Mouse (Mus musculus) stomach, postnatal 0 days (tissue): ENCODE measurements around the gene Gpatch2l. TPM values are rescaled to one million over a fixed set of nuclear protein-coding genes. Genes with fewer than 3 reads are reported as not detected.

ENCODE experiments used
- ATAC-seq: fragments of 200-750 bp; cut with Nextera tagmentation; 2 replicates; pipeline ENCODE4 v1.8.0; 2017; ENCODE audit not compliant: low FRiP score, low TSS enrichment
- DNase-seq: peaks from one replicate; pipeline ENCODE4 v3.0.0-alpha.2; 2016; ENCODE audit warnings: low spot score
- H3K27ac ChIP-seq: fragments of 300-500 bp; sonication (generic); replicated peaks from 2 replicates; pipeline ENCODE4 v1.5.1; 2014; ENCODE audit warnings: mild to moderate bottlenecking, control low read depth
- H3K27me3 ChIP-seq: fragments of 300-500 bp; sonication (generic); 2 replicates; pipeline ENCODE4 v1.6.1; 2014; ENCODE audit warnings: low read length; ENCODE audit not compliant: control insufficient read depth, insufficient read depth
- H3K36me3 ChIP-seq: fragments of 300-500 bp; sonication (generic); 2 replicates; pipeline ENCODE4 v1.6.1; 2014; ENCODE audit warnings: low read length, mixed read lengths; ENCODE audit not compliant: control insufficient read depth, insufficient read depth
- H3K4me1 ChIP-seq: fragments of 300-500 bp; sonication (generic); replicated peaks from 2 replicates; pipeline ENCODE4 v1.6.1; 2014; ENCODE audit warnings: antibody characterized with exemption; ENCODE audit not compliant: control insufficient read depth, insufficient read depth
- H3K4me2 ChIP-seq: fragments of 300-500 bp; sonication (generic); replicated peaks from 2 replicates; pipeline ENCODE4 v1.6.1; 2014; ENCODE audit warnings: low read depth, mild to moderate bottlenecking, control low read depth, moderate library complexity
- H3K4me3 ChIP-seq: fragments of 300-500 bp; sonication (generic); 2 replicates; pipeline ENCODE4 v1.5.1; 2014; ENCODE audit warnings: low read depth, low read length, control low read depth
- H3K9ac ChIP-seq: fragments of 300-500 bp; sonication (generic); 2 replicates; pipeline ENCODE4 v1.6.1; 2014; ENCODE audit warnings: mild to moderate bottlenecking, low read length, control low read depth, mixed read lengths
- H3K9me3 ChIP-seq: fragments of 300-500 bp; sonication (generic); 2 replicates; pipeline ENCODE4 v1.6.1; 2016; ENCODE audit warnings: low read length; ENCODE audit not compliant: control insufficient read depth
- CTCF ChIP-seq: IDR thresholded peaks from 2 replicates; pipeline ENCODE4 v1.5.1; 2016; ENCODE audit warnings: antibody characterized with exemption, low read depth, mild to moderate bottlenecking, moderate library complexity
- EP300 ChIP-seq: optimal IDR thresholded peaks from 2 replicates; pipeline ENCODE3; 2016; ENCODE audit warnings: antibody characterized with exemption
- WGBS: fragments of 180-500 bp; shearing (Covaris S2); extraction: QIAGEN DNeasy Blood & Tissue Kit; methylation state at CpG from one replicate; pipeline ENCODE4 v1.1.7; 2014; 5-methylcytosine and 5-hydroxymethylcytosine counted together
- polyA plus RNA-seq: library from polyadenylated mRNA; unstranded; fragments of >200 nt; fragmentation: Nextera tagmentation; extraction: Ambion mirVana; gene quantifications from 2 replicates; pipeline ENCODE4 v1.2.1, GENCODE M21; 2015

Gpatch2l gene
- polyA plus RNA-seq, 1 experiment from 2014 or later = 6.8 TPM

- peaks cover 14% of the 10 kb centered on the region; the same call in 1 of the 2 replicates for H3K36me3 ChIP-seq
- TF ChIP-seq EP300 (no peak), CTCF (no peak)
- no peaks in the 10 kb centered on the region; the same call in 1 of the 2 replicates for H3K4me1 ChIP-seq
- H3K9me3 ChIP-seq = no peaks in the 10 kb centered on the region
- no peak for ATAC-seq
- no peak for DNase-seq
- no peak overlapping the region for H3K4me3 ChIP-seq
- no peak overlapping the region for H3K4me2 ChIP-seq
- H3K27me3 ChIP-seq = no peaks in the 10 kb centered on the region
- no peak overlapping the region for H3K27ac ChIP-seq
- H3K9ac ChIP-seq = no peak overlapping the region
- WGBS = 77% methylated on average over 9 of the region's 9 CpGs
These were observed 30.0 kb downstream of the Gpatch2l start for GRCm38 (mm10) chr12:86271626-86272025.

- Histone ChIP-seq H3K9ac (no peak overlapping the region), H3K4me1 (no peaks in the 10 kb centered on the region; the same call in 1 of the 2 replicates), H3K4me3 (no peak overlapping the region), H3K36me3 (peaks cover 10% of the 10 kb centered on the region; the same call in 1 of the 2 replicates), H3K9me3 (no peaks in the 10 kb centered on the region), H3K27me3 (no peaks in the 10 kb centered on the region), H3K4me2 (no peak overlapping the region), H3K27ac (no peak overlapping the region)
- ATAC-seq = no peak
- TF ChIP-seq EP300 = no peak
- no peak for TF ChIP-seq CTCF
- no peak for DNase-seq
- 68% methylated on average over 2 of the region's 2 CpGs for WGBS
These were observed 32.6 kb downstream of the Gpatch2l start for GRCm38 (mm10) chr12:86274246-86274645.

GRCm38 (mm10) chr12:86275731-86276130, 34.1 kb downstream of the Gpatch2l start:
- Histone ChIP-seq H3K4me1 (no peaks in the 10 kb centered on the region; the same call in 1 of the 2 replicates), H3K9me3 (no peaks in the 10 kb centered on the region), H3K9ac (no peak overlapping the region), H3K4me3 (no peak overlapping the region), H3K4me2 (no peak overlapping the region), H3K36me3 (0 out of 2 replicates have a peak, but pooled peaks cover 5% of the 10 kb centered on the region), H3K27ac (no peak overlapping the region), H3K27me3 (no peaks in the 10 kb centered on the region)
- 53% methylated on average over 3 of the region's 3 CpGs for WGBS
- no peak for TF ChIP-seq EP300
- no peak for TF ChIP-seq CTCF
- ATAC-seq = no peak
- no peak for DNase-seq

GRCm38 (mm10) chr12:86276463-86276862, 34.8 kb downstream of the Gpatch2l start:
- 69% methylated on average over 2 of the region's 2 CpGs for WGBS
- no peak for ATAC-seq
- TF ChIP-seq EP300 (no peak), CTCF (no peak)

GRCm38 (mm10) chr12:86276895-86277294, 35.2 kb downstream of the Gpatch2l start:
- 61% methylated on average over 5 of the region's 5 CpGs for WGBS
- no peak overlapping the region for H3K4me2 ChIP-seq
- no peak overlapping the region for H3K27ac ChIP-seq
- H3K9me3 ChIP-seq = no peaks in the 10 kb centered on the region
- TF ChIP-seq CTCF (no peak), EP300 (no peak)
- 0 out of 2 replicates have a peak, but pooled peaks cover 5% of the 10 kb centered on the region for H3K36me3 ChIP-seq
- H3K9ac ChIP-seq = no peak overlapping the region
- H3K4me3 ChIP-seq = no peak overlapping the region
- no peak for ATAC-seq
- no peaks in the 10 kb centered on the region for H3K27me3 ChIP-seq
- no peaks in the 10 kb centered on the region; the same call in 1 of the 2 replicates for H3K4me1 ChIP-seq
- no peak for DNase-seq

More at GRCm38 (mm10) chr12:86276463-86276862, 34.8 kb downstream of the Gpatch2l start:
- Histone ChIP-seq H3K4me3 (no peak overlapping the region), H3K9me3 (no peaks in the 10 kb centered on the region), H3K27me3 (no peaks in the 10 kb centered on the region), H3K9ac (no peak overlapping the region), H3K36me3 (0 out of 2 replicates have a peak, but pooled peaks cover 5% of the 10 kb centered on the region), H3K4me2 (no peak overlapping the region), H3K27ac (no peak overlapping the region), H3K4me1 (no peaks in the 10 kb centered on the region; the same call in 1 of the 2 replicates)
- DNase-seq = no peak

- DNase-seq = no peak
- ATAC-seq = no peak
- H3K27ac ChIP-seq = no peak overlapping the region
- no peak overlapping the region for H3K4me2 ChIP-seq
- H3K9me3 ChIP-seq = no peaks in the 10 kb centered on the region
- H3K36me3 ChIP-seq = 0 out of 2 replicates have a peak, but pooled peaks cover 5% of the 10 kb centered on the region
- TF ChIP-seq CTCF (no peak), EP300 (no peak)
- no peaks in the 10 kb centered on the region; the same call in 1 of the 2 replicates for H3K4me1 ChIP-seq
- no peak overlapping the region for H3K9ac ChIP-seq
- H3K27me3 ChIP-seq = no peaks in the 10 kb centered on the region
- H3K4me3 ChIP-seq = no peak overlapping the region
- 66% methylated on average over 10 of the region's 10 CpGs for WGBS
These were observed 38.3 kb downstream of the Gpatch2l start for GRCm38 (mm10) chr12:86280000-86280399.
